Mouse (Mus musculus) bone marrow macrophage, adult 2 months (primary cell): Measurements from ENCODE around the gene Arhgap44.

ENCODE experiments used
- CTCF ChIP-seq: IDR thresholded peaks from 2 replicates; pipeline ENCODE4 v1.5.1; 2012; ENCODE audit warnings: low read depth, mild to moderate bottlenecking, low read length, moderate library complexity
- POLR2A ChIP-seq: IDR thresholded peaks from 2 replicates; pipeline ENCODE4 v1.6.1; 2012; ENCODE audit warnings: mild to moderate bottlenecking, low read depth, low read length, borderline replicate concordance

GRCm38 (mm10) chr11:65159791-65160190 is 3.0 kb downstream of the Arhgap44 start, which contains the start of gene 1700086D15Rik:
- TF ChIP-seq CTCF (no peak), POLR2A (no peak)
